Mouse (Mus musculus): ENCODE data around the gene Ovol2. TPM values are rescaled to one million over a fixed set of nuclear protein-coding genes. Genes with fewer than 3 reads are reported as not detected.
"Not testable (repeated sequence)": the region's sequence is repeated elsewhere in the genome, so short reads cannot be mapped to it uniquely, and the experiment has no call there.

The Ovol2 gene
- polyA plus RNA-seq, 1 experiment from 2014 or later = 0.25 TPM

DNA sequence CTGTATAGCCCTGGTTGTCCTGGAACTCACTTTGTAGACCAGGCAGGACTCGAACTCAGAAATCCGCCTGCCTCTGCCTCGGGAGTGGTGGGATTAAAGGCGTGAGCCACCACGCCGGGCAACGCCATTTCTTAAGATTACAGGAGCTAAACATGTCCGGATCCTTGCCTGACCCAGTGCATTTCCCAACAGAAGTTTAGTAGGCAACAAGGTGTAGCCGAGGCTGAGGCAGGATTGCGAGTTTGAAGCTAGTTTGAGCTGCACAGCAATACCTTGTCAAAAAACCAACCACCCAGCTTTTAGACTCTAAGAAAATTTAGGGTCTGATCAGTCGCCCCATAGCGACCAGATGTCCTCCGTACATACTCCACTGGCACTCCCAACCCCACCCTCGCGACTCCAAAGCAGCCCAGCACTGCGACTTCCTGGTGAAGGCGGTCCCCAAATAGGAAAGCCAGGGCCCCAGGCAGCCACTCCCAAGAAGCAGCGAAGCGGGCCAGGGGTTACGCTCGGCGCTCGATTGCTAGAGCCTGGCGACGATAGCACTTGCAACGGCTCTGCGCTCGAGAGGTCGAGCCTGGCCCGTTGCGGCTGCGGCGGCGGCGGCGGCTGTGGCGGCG is 36.6 kb upstream of the Ovol2 start, which contains the start of the genes Kat14 and Pet117:
TSS of gene Kat14 (plus strand) at position 584 of the 620 bp plus-strand sequence.
TSS of gene Pet117 (plus strand) at position 597 of the 620 bp plus-strand sequence.
- Histone ChIP-seq H3K27me3 (ENCODE audit: control insufficient read depth, insufficient read depth, low read length) (no peaks in the 10 kb centered on the region), H3K9ac (ENCODE audit: low read depth, low read length) (peak within 1 kb of the TSS; percentile 86), H3K4me1 (replicated peaks; ENCODE audit: control insufficient read depth, insufficient read depth, low read length) (no peaks in the 10 kb centered on the region; the same call in 1 of the 2 replicates), H3K9me3 (ENCODE audit: control insufficient read depth, low read length) (no peaks in the 10 kb centered on the region), H3K4me3 (ENCODE audit: low read depth, low read length) (peak within 1 kb of the TSS; percentile 82), H3K27ac (ENCODE audit: low read depth, low read length) (peak within 1 kb of the TSS; percentile 92), H3K4me2 (replicated peaks; ENCODE audit: low read depth, low read length) (peak within 1 kb of the TSS; percentile 37), H3K36me3 (ENCODE audit: control insufficient read depth, insufficient read depth, low read length) (no peaks in the 10 kb centered on the region)
- ATAC-seq (ENCODE audit: low FRiP score) (peak; percentile 95), DNase-seq (ENCODE audit: low spot score) (peak; percentile 95)
- 9% methylated on average over 29 of the region's 38 CpGs for WGBS

DNA sequence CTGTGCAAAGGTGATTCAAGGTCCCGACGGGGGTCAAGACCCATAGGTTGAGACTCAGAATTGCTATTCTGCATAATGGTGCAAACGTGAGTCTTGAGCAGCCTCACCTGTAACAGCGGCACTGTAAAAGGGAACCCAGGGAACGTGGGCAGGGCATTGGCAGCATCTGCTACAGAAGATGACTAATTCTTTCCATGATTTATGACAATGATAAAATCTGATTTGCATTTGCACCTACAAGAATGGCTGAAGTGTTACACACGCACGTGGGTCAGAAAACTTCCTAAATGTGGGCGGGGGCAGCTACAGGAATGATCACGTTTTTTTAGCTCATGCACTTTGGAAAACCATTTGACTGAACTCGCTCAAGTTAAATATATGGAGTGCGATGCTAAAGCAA is 20.9 kb upstream of the Ovol2 start:
- Histone ChIP-seq H3K4me2 (replicated peaks; ENCODE audit: low read depth, low read length) (no peak overlapping the region), H3K27ac (ENCODE audit: low read depth, low read length) (no peak overlapping the region), H3K27me3 (ENCODE audit: control insufficient read depth, insufficient read depth, low read length) (no peaks in the 10 kb centered on the region), H3K4me3 (ENCODE audit: low read depth, low read length) (no peak overlapping the region), H3K9ac (ENCODE audit: low read depth, low read length) (no peak overlapping the region), H3K4me1 (replicated peaks; ENCODE audit: control insufficient read depth, insufficient read depth, low read length) (no peaks in the 10 kb centered on the region), H3K9me3 (ENCODE audit: control insufficient read depth, low read length) (no peaks in the 10 kb centered on the region), H3K36me3 (ENCODE audit: control insufficient read depth, insufficient read depth, low read length) (no peaks in the 10 kb centered on the region)
- no peak for DNase-seq (ENCODE audit: low spot score)
- WGBS = 87% methylated on average over 11 of the region's 11 CpGs
- ATAC-seq (ENCODE audit: low FRiP score) = no peak

DNA sequence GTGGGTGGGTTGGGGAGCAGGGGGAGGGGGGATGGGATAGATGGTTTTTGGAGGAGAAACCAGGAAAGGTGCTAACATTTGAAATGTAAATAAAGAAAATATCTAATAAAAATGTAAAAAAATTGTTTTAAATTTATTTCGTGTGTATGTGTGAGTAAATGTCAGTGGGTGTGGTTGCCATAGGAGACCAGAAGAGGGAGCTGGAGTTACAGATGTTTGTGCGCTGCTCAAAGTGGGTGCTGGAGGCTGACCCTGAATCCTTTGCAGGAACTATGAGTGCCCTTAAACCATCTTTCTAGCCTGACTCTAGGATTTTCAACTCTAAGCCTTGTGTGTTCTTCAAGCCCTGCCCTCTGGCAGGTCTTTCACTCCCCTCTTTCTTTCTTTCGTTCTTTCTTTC is 16.6 kb upstream of the Ovol2 start:
- Histone ChIP-seq H3K4me2 (replicated peaks; ENCODE audit: low read depth, low read length) (no peak overlapping the region), H3K9ac (ENCODE audit: low read depth, low read length) (no peak overlapping the region), H3K36me3 (ENCODE audit: control insufficient read depth, insufficient read depth, low read length) (no peaks in the 10 kb centered on the region), H3K9me3 (ENCODE audit: control insufficient read depth, low read length) (no peaks in the 10 kb centered on the region), H3K4me1 (replicated peaks; ENCODE audit: control insufficient read depth, insufficient read depth, low read length) (no peaks in the 10 kb centered on the region), H3K27me3 (ENCODE audit: control insufficient read depth, insufficient read depth, low read length) (no peaks in the 10 kb centered on the region), H3K27ac (ENCODE audit: low read depth, low read length) (no peak overlapping the region), H3K4me3 (ENCODE audit: low read depth, low read length) (no peak overlapping the region)
- DNase-seq (ENCODE audit: low spot score) (no peak), ATAC-seq (ENCODE audit: low FRiP score) (no peak)
- 55% methylated on average over 3 of the region's 3 CpGs for WGBS

- H3K4me2 ChIP-seq (replicated peaks; ENCODE audit: low read depth, low read length) = no peak overlapping the region
- no peaks in the 10 kb centered on the region for H3K4me1 ChIP-seq (replicated peaks; ENCODE audit: control insufficient read depth, insufficient read depth, low read length)
- no peak overlapping the region for H3K9ac ChIP-seq (ENCODE audit: low read depth, low read length)
- H3K27me3 ChIP-seq (ENCODE audit: control insufficient read depth, insufficient read depth, low read length) = no peaks in the 10 kb centered on the region
- no peak overlapping the region for H3K27ac ChIP-seq (ENCODE audit: low read depth, low read length)
- H3K4me3 ChIP-seq (ENCODE audit: low read depth, low read length) = no peak overlapping the region
- no peaks in the 10 kb centered on the region for H3K36me3 ChIP-seq (ENCODE audit: control insufficient read depth, insufficient read depth, low read length)
- DNase-seq (ENCODE audit: low spot score) = no peak
- ATAC-seq (ENCODE audit: low FRiP score) = no peak
- no peaks in the 10 kb centered on the region for H3K9me3 ChIP-seq (ENCODE audit: control insufficient read depth, low read length)
- WGBS = 83% methylated on average over 4 of the region's 4 CpGs
Measured at GRCm38 (mm10) chr2:144343158-144343557, 11.2 kb upstream of the Ovol2 start.

DNA sequence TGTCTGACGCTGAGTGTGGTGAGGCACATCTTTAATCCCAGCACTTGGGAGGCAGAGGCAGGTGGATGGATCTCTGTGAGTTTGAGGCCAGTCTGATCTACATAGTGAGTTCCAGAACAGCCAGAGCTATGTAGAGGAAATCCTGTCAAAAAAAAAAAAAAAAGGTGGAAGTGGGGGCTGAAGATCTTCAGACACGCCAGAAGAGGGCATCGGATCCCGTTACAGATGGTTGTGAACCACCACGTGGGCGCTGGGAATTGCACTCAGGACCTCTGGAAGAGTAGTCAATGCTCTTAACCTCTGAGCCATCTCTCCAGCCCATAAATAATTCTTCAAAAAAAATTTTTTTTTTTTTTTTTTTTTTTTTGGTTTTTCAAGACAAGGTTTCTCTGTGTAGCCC is 6.2 kb upstream of the Ovol2 start:
- 74% methylated on average over 6 of the region's 6 CpGs for WGBS
- H3K27me3 ChIP-seq (ENCODE audit: control insufficient read depth, insufficient read depth, low read length) = peaks cover 13% of the 10 kb centered on the region
- DNase-seq (ENCODE audit: low spot score); H3K27ac ChIP-seq (ENCODE audit: low read depth, low read length); ATAC-seq (ENCODE audit: low FRiP score); H3K4me2 ChIP-seq (replicated peaks; ENCODE audit: low read depth, low read length); H3K9ac ChIP-seq (ENCODE audit: low read depth, low read length); H3K4me3 ChIP-seq (ENCODE audit: low read depth, low read length); H3K36me3 ChIP-seq (ENCODE audit: control insufficient read depth, insufficient read depth, low read length); H3K9me3 ChIP-seq (ENCODE audit: control insufficient read depth, low read length); H3K4me1 ChIP-seq (replicated peaks; ENCODE audit: control insufficient read depth, insufficient read depth, low read length): not testable (repeated sequence)

DNA sequence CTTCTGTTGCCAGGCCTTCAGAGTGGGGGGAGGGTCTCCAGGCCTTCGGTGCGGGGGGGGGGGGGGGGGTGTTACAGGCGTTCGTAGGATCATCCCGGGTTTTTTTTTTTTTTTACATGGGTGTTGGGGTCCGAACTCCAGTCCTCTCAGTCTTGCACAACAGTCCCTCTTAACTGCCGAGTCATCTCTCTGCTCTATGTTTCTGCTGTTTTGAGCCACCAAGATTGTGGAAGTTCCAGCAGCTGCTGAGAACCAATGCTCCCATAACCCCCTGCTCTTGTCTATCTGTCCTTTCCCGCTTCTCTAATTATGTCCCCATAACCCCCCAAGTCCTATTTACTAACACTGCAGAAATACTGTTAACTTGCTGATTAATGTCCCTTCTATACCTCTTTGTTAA is 5.8 kb upstream of the Ovol2 start:
- no peaks in the 10 kb centered on the region for H3K36me3 ChIP-seq (ENCODE audit: control insufficient read depth, insufficient read depth, low read length)
- ATAC-seq (ENCODE audit: low FRiP score) (no peak), DNase-seq (ENCODE audit: low spot score) (no peak)
- WGBS = 79% methylated on average over 7 of the region's 8 CpGs
- no peak overlapping the region for H3K4me3 ChIP-seq (ENCODE audit: low read depth, low read length)
- H3K9me3 ChIP-seq (ENCODE audit: control insufficient read depth, low read length) = no peaks in the 10 kb centered on the region
- no peak overlapping the region for H3K4me2 ChIP-seq (replicated peaks; ENCODE audit: low read depth, low read length)
- H3K9ac ChIP-seq (ENCODE audit: low read depth, low read length) = no peak overlapping the region
- peaks cover 2% of the 10 kb centered on the region; the same call in 1 of the 2 replicates for H3K4me1 ChIP-seq (replicated peaks; ENCODE audit: control insufficient read depth, insufficient read depth, low read length)
- peaks cover 16% of the 10 kb centered on the region for H3K27me3 ChIP-seq (ENCODE audit: control insufficient read depth, insufficient read depth, low read length)
- H3K27ac ChIP-seq (ENCODE audit: low read depth, low read length) = no peak overlapping the region

- DNase-seq (ENCODE audit: low spot score) (no peak), ATAC-seq (ENCODE audit: low FRiP score) (no peak)
- Histone ChIP-seq H3K4me2 (replicated peaks; ENCODE audit: low read depth, low read length) (no peak overlapping the region), H3K9me3 (ENCODE audit: control insufficient read depth, low read length) (no peaks in the 10 kb centered on the region), H3K27ac (ENCODE audit: low read depth, low read length) (no peak overlapping the region), H3K4me3 (ENCODE audit: low read depth, low read length) (no peak overlapping the region), H3K9ac (ENCODE audit: low read depth, low read length) (no peak overlapping the region), H3K27me3 (ENCODE audit: control insufficient read depth, insufficient read depth, low read length) (peaks cover 20% of the 10 kb centered on the region), H3K4me1 (replicated peaks; ENCODE audit: control insufficient read depth, insufficient read depth, low read length) (peaks cover 2% of the 10 kb centered on the region; the same call in 1 of the 2 replicates), H3K36me3 (ENCODE audit: control insufficient read depth, insufficient read depth, low read length) (no peaks in the 10 kb centered on the region)
- 69% methylated on average over 3 of the region's 3 CpGs for WGBS
Measured at GRCm38 (mm10) chr2:144337230-144337629, 5.3 kb upstream of the Ovol2 start.

GRCm38 (mm10) chr2:144333138-144333842 is 1.3 kb upstream of the Ovol2 start:
- Histone ChIP-seq H3K4me1 (replicated peaks; ENCODE audit: control insufficient read depth, insufficient read depth, low read length) (peaks cover 9% of the 10 kb centered on the region), H3K27ac (ENCODE audit: low read depth, low read length) (no peak overlapping the region), H3K27me3 (ENCODE audit: control insufficient read depth, insufficient read depth, low read length) (peaks cover 51% of the 10 kb centered on the region), H3K36me3 (ENCODE audit: control insufficient read depth, insufficient read depth, low read length) (no peaks in the 10 kb centered on the region), H3K9me3 (ENCODE audit: control insufficient read depth, low read length) (no peaks in the 10 kb centered on the region), H3K4me3 (ENCODE audit: low read depth, low read length) (peak overlapping the region; percentile 6; the same call in 1 of the 2 replicates), H3K4me2 (replicated peaks; ENCODE audit: low read depth, low read length) (peak overlapping the region; percentile 25), H3K9ac (ENCODE audit: low read depth, low read length) (no peak overlapping the region)
- ATAC-seq (ENCODE audit: low FRiP score) (no peak), DNase-seq (ENCODE audit: low spot score) (peak; percentile 63)
- WGBS = 8% methylated on average over 28 of the region's 28 CpGs

- ATAC-seq (ENCODE audit: low FRiP score) (no peak), DNase-seq (ENCODE audit: low spot score) (peak; percentile 51)
- no peak overlapping the region for H3K9ac ChIP-seq (ENCODE audit: low read depth, low read length)
- peaks cover 9% of the 10 kb centered on the region for H3K4me1 ChIP-seq (replicated peaks; ENCODE audit: control insufficient read depth, insufficient read depth, low read length)
- H3K4me2 ChIP-seq (replicated peaks; ENCODE audit: low read depth, low read length) = peak overlapping the region; percentile 25
- H3K4me3 ChIP-seq (ENCODE audit: low read depth, low read length) = peak overlapping the region; percentile 6; the same call in 1 of the 2 replicates
- H3K27me3 ChIP-seq (ENCODE audit: control insufficient read depth, insufficient read depth, low read length) = peaks cover 57% of the 10 kb centered on the region
- H3K27ac ChIP-seq (ENCODE audit: low read depth, low read length) = no peak overlapping the region
- 3% methylated on average over 9 of the region's 9 CpGs for WGBS
- H3K36me3 ChIP-seq (ENCODE audit: control insufficient read depth, insufficient read depth, low read length) = no peaks in the 10 kb centered on the region
- no peaks in the 10 kb centered on the region for H3K9me3 ChIP-seq (ENCODE audit: control insufficient read depth, low read length)
Measured at GRCm38 (mm10) chr2:144332486-144332885, 540 bp upstream of the Ovol2 start.

Measured in hindbrain, embryonic 11.5 days (tissue).